Mouse (Mus musculus) kidney, adult 2 months (tissue): ENCODE data around the gene Mfn2.

Experiments
- CTCF ChIP-seq: fragments of 200-500 bp; conservative IDR thresholded peaks from 2 replicates; pipeline ENCODE4 v1.5.1; 2011; ENCODE audit warnings: low read depth, mild to moderate bottlenecking, control low read depth, low read length, moderate library complexity, mixed read lengths; ENCODE audit not compliant: insufficient read depth, insufficient read length
- POLR2A ChIP-seq: fragments of 200-500 bp; IDR thresholded peaks from one replicate; pipeline ENCODE4 v1.6.1; 2011; ENCODE audit warnings: low read depth, low read length, control low read depth

GRCm38 (mm10) chr4:147878537-147878936, 26.0 kb downstream of the Mfn2 start:
- TF ChIP-seq CTCF: no peak
- no peak for TF ChIP-seq POLR2A
